Mouse (Mus musculus) cortical plate, adult 2 months (tissue): ENCODE results near the gene Trim80.

Experiments used
- CTCF ChIP-seq: fragments of 200-500 bp; IDR thresholded peaks from 2 replicates; pipeline ENCODE4 v1.5.1; 2011; ENCODE audit warnings: mild to moderate bottlenecking, control low read depth, low read length; ENCODE audit not compliant: insufficient read depth; ENCODE audit errors: extremely low read depth
- POLR2A ChIP-seq: fragments of 200-500 bp; IDR thresholded peaks from 2 replicates; pipeline ENCODE4 v1.6.1; 2011; ENCODE audit warnings: mild to moderate bottlenecking, low read length, control low read depth; ENCODE audit not compliant: insufficient read depth; ENCODE audit errors: extremely low read depth

GRCm38 (mm10) chr11:115462243-115462891 lies 22.0 kb downstream of the Trim80 start, which contains the start of gene Slc16a5:
- no peak for TF ChIP-seq CTCF
- TF ChIP-seq POLR2A: no peak
